Mouse (Mus musculus) G1E (cell line): ENCODE results near the gene Hps4.

ENCODE experiments used
- CTCF ChIP-seq: IDR thresholded peaks from 2 replicates; pipeline ENCODE4 v1.5.1; 2012; ENCODE audit warnings: low read depth, low read length, inconsistent platforms, mixed read lengths
- POLR2AphosphoS5 ChIP-seq: IDR thresholded peaks from 2 replicates; pipeline ENCODE4 v1.6.1; 2012; ENCODE audit warnings: low read depth, low read length, inconsistent platforms; ENCODE audit not compliant: insufficient replicate concordance
- TAL1 ChIP-seq: conservative IDR thresholded peaks from 2 replicates; pipeline ENCODE4 v1.6.1; 2012; ENCODE audit warnings: low read depth, low read length, inconsistent platforms, mixed read lengths

DNA sequence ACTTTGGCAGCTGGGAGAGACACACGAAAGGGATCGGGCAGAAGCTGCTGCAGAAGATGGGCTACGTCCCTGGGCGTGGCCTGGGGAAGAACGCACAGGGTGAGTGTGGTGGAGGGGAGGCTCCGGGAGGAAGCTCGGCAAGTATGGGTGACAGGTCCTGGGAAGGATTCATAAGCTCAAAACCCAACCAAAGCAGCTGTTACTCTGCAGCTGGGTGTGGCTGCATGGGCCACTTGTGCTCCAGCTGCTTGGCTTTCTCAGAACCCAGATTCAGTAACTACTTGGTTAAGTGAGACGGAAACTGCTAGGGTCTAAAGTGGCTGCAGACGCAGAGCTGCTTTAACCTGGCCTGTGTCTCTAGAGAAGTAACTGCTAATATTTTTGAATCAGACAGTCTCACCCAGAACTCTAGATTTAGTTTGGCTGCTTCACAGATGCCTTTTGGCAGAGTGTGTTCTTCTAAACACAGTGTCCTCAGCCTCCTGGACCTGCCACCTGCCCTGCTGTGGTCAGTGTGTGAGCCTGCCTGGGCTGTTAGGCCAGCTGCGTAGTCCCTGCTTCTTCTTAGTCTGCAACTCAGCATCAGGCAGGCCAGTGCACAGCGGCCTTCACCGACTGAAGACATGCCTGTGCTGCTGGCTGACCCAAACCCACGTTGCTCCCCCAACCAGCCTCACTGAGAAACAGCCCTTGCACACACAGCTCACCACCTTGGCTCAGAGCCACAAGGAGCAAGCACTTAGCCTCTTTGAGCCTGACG, 12.9 kb upstream of the Hps4 start:
- TF ChIP-seq CTCF (no peak), TAL1 (no peak), POLR2AphosphoS5 (no peak)
